Comparison of ENCODE assay signal across 19 mouse cellular contexts in genomic region chr8:61698959-61699358, GRCm38 (mm10).
DNase-seq lines count a peak whose midpoint lies in the region; ATAC-seq and TF ChIP-seq lines count a peak whose summit lies in the region.
"Had no signal": no experiment of that assay in that cellular context is flagged by ENCODE, and none has a peak within 500 bp of the region (broad histone marks: within the 10 kb centered on the region; RNA-seq: fewer than 3 reads in every experiment).

No protein-coding gene starts in this region.

- DNase-seq in heart, adult 2 months = no peak
- DNase-seq in heart, adult 9 months (ENCODE audit: low spot score in 2 of 2) = no peak
- no peak for DNase-seq in left cerebral cortex, adult 2 months (ENCODE audit: extremely low spot score in 1 of 2, low spot score in 2 of 2)
- no peak for DNase-seq in left cerebral cortex, postnatal 4 days
- DNase-seq in A20 (ENCODE audit: low read depth, low spot score) (peak; percentile 20), NIH3T3 (ENCODE audit: low read depth) (peak; percentile 14)
- DNase-seq in left cerebral cortex, adult 18-20 months (ENCODE audit: low spot score in 2 of 2) = no peak
- DNase-seq: adrenal gland, postnatal 25 days; kidney, adult 8-10 months; layer of hippocampus, adult 9-11 months; right cerebral cortex, postnatal 14 days; thymus, postnatal 25 days had no signal

- no peak overlapping the region for H3K4me3 ChIP-seq in heart, adult 2 months
- no peak overlapping the region for H3K4me3 ChIP-seq in left cerebral cortex, adult 2 months
- H3K4me3 ChIP-seq: heart, embryonic 15.5 days; hindbrain, embryonic 12.5 days; liver, embryonic 15.5 days; neural tube, embryonic 12.5 days had no signal

- TF ChIP-seq POLR2A in heart, adult 2 months (IDR thresholded peaks at IDR 0.05; ENCODE audit: insufficient read depth, low read depth, low read length) = no peak

- H3K4me1 ChIP-seq in heart, adult 2 months (ENCODE audit: control insufficient read depth, insufficient read depth, low read length) = peaks cover 6% of the 10 kb centered on the region
- H3K4me1 ChIP-seq: liver, embryonic 15.5 days had no signal

- no peak overlapping the region for H3K9ac ChIP-seq in heart, adult 2 months (ENCODE audit: low read depth, low read length)
- H3K9ac ChIP-seq: heart, embryonic 15.5 days; hindbrain, embryonic 12.5 days; liver, embryonic 15.5 days; neural tube, embryonic 12.5 days had no signal

- WGBS in heart, adult 2 months = 74% methylated on average over 2 of the region's 2 CpGs

- intact Hi-C loops in heart, adult 2 months (cut with DNase I) = no loop called here
- intact Hi-C loops in left cerebral cortex, adult 2 months (cut with DNase I) = loop anchor here (5.0 kb wide), 1 partner anchor 173 kb away; no protein-coding TSS in a partner anchor
- intact Hi-C loops in left cerebral cortex, postnatal 4 days (cut with DNase I) = no loop called here

- H3K27ac ChIP-seq in heart, adult 2 months = no peak overlapping the region
- no peak overlapping the region for H3K27ac ChIP-seq in left cerebral cortex, adult 2 months
- H3K27ac ChIP-seq: hindbrain, embryonic 12.5 days; liver, embryonic 15.5 days; macrophage; neural tube, embryonic 12.5 days had no signal

- no peaks in the 10 kb centered on the region for H3K27me3 ChIP-seq in heart, adult 2 months (ENCODE audit: control insufficient read depth, insufficient read depth, low read length)
- H3K27me3 ChIP-seq: heart, embryonic 15.5 days; hindbrain, embryonic 12.5 days; liver, embryonic 15.5 days; neural tube, embryonic 12.5 days had no signal

- H3K36me3 ChIP-seq in heart, adult 2 months (ENCODE audit: control insufficient read depth, insufficient read depth, low read length) = peaks cover 10% of the 10 kb centered on the region
- H3K36me3 ChIP-seq: liver, embryonic 15.5 days; neural tube, embryonic 12.5 days had no signal

- peak; percentile 61 for TF ChIP-seq CTCF in heart, adult 2 months (IDR thresholded peaks at IDR 0.05)
- TF ChIP-seq CTCF in left cerebral cortex, adult 2 months (IDR thresholded peaks at IDR 0.05) = peak; percentile 14

- H3K79me2 ChIP-seq in heart, adult 2 months (replicated peaks; ENCODE audit: control insufficient read depth, insufficient read depth, low read length) = no peaks in the 10 kb centered on the region

- no peak for ATAC-seq in erythroid progenitor cell, adult 5-6 weeks (replicated peaks; ENCODE audit: low FRiP score, poor library complexity, severe bottlenecking)
- ATAC-seq: midbrain, embryonic 16.5 days had no signal

- TF ChIP-seq EP300 in heart, adult 2 months (IDR thresholded peaks at IDR 0.05; ENCODE audit: insufficient read depth, low read depth, low read length) = no peak

Comparison
In these comparisons a context has a peak if more than half of its experiments do, and no peak if none do; other contexts are left out.
1. DNase-seq: peak in A20 (single experiment) and NIH3T3 (single experiment); none in heart, adult 2 months (0 of 2), heart, adult 9 months (0 of 2), left cerebral cortex, adult 2 months (0 of 2), left cerebral cortex, postnatal 4 days (single experiment) and left cerebral cortex, adult 18-20 months (0 of 2).